ENCODE assay signal across 8 mouse cellular contexts in the genomic region with DNA sequence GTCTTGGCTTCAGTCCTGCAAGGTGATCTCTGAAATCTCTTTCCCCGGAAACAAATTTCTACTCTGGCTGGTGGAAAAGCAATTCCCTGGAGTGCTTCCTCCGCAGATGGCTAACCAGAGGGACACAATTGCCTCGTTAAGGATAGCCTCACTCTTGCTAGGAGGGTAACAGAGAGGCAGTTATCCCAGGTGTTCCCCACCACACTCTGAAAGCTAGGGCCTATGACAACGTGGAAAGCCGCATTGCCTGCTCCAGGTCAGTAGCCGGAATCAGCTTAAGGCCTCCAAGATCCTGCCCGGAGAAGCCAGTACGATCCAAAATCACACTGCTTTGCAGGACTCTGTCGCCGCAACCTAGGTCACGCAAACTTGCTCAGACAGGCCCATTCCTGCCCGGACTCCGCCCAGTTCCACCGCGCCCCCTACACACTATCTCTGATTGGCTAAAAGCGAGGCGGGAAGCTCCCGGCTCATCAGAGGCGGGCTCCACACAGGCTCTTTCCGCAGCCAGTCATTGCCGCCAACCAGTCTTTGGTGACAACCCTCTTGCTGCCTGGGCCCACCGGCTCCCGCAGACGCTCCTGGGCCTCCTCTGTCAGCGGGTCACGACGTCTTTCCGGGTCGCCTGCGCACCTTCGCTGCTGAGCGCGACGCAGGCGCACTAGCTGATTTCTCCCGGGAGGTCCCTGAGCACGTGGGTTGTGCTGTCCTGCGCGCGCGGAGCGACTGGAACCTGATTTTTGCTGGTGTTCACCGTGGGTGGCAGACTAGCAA. TPM values are rescaled to one million over a fixed set of nuclear protein-coding genes. Genes with fewer than 3 reads are reported as not detected.
A peak's percentile ranks its signal among the peaks of the same experiment; 100 is the strongest.
DNase-seq lines count a peak whose midpoint lies in the region; ATAC-seq and TF ChIP-seq lines count a peak whose summit lies in the region.

A gene (plus strand): TSS at position 574 of the 774 bp plus-strand sequence.

- TF ChIP-seq EP300 in CH12.LX (IDR thresholded peaks at IDR 0.05; ENCODE audit: low read length), result no peak

- dilution Hi-C loops in CH12.LX (cut with MboI; ENCODE audit: extremely low pct_ligation_motif_present, extremely low pct_unique_long_range_greater_than_20kb, low sequenced_read_pairs), result no loop called here

- H3K4me2 ChIP-seq in CH12.LX (ENCODE audit: insufficient read depth, low read depth, poor library complexity, severe bottlenecking), result peak within 1 kb of the TSS; percentile 97
- peak within 1 kb of the TSS; percentile 92 for H3K4me2 ChIP-seq in forebrain, embryonic 11.5 days (ENCODE audit: low read depth, low read length, severe bottlenecking)
- peak within 1 kb of the TSS; percentile 91 for H3K4me2 ChIP-seq in heart, embryonic 16.5 days (ENCODE audit: low read depth, low read length)
- H3K4me2 ChIP-seq in liver, embryonic 15.5 days, result peak within 1 kb of the TSS; percentile 100
- peak within 1 kb of the TSS; percentile 93 for H3K4me2 ChIP-seq in neural tube, embryonic 12.5 days (replicated peaks)

- in situ Hi-C loops in CH12.LX (cut with MboI; ENCODE audit: low pct_ligation_motif_present, low pct_unique_long_range_greater_than_20kb, low sequenced_read_pairs), result no loop called here

- H3K4me1 ChIP-seq in CH12.LX (ENCODE audit: control insufficient read depth in 1 of 2, insufficient read depth in 2 of 2), result peaks cover 9 to 30% of the 10 kb centered on the region in 2 experiments
- H3K4me1 ChIP-seq in forebrain, embryonic 11.5 days (replicated peaks; ENCODE audit: control insufficient read depth, insufficient read depth, low read length), result no peaks in the 10 kb centered on the region
- peaks cover 10% of the 10 kb centered on the region for H3K4me1 ChIP-seq in heart, embryonic 16.5 days (ENCODE audit: control insufficient read depth, insufficient read depth, low read length)
- peaks cover 39% of the 10 kb centered on the region for H3K4me1 ChIP-seq in liver, embryonic 15.5 days (replicated peaks)
- peaks cover 11% of the 10 kb centered on the region; the same call in 1 of the 2 replicates for H3K4me1 ChIP-seq in neural tube, embryonic 12.5 days

- no peaks in the 10 kb centered on the region for H3K27me3 ChIP-seq in CH12.LX (replicated peaks)
- H3K27me3 ChIP-seq in forebrain, embryonic 11.5 days (ENCODE audit: control insufficient read depth, insufficient read depth, low read length), result no peaks in the 10 kb centered on the region
- no peaks in the 10 kb centered on the region for H3K27me3 ChIP-seq in heart, embryonic 16.5 days (ENCODE audit: control insufficient read depth, insufficient read depth, low read length)
- H3K27me3 ChIP-seq in liver, embryonic 15.5 days, result no peaks in the 10 kb centered on the region
- 0 out of 2 replicates have a peak, but pooled peaks cover 4% of the 10 kb centered on the region for H3K27me3 ChIP-seq in neural tube, embryonic 12.5 days (replicated peaks)

- peaks cover 40% of the 10 kb centered on the region for H3K79me2 ChIP-seq in CH12.LX (replicated peaks; ENCODE audit: control insufficient read depth, extremely low read depth, insufficient read depth, poor library complexity, severe bottlenecking)

- 2% methylated on average over 43 of the region's 43 CpGs for WGBS in forebrain, embryonic 11.5 days
- WGBS in heart, embryonic 16.5 days, result 1% methylated on average over 43 of the region's 43 CpGs
- 2% methylated on average over 43 of the region's 43 CpGs for WGBS in liver, embryonic 15.5 days (ENCODE audit: insufficient replicate concordance)
- 2% methylated on average over 43 of the region's 43 CpGs for WGBS in neural tube, embryonic 12.5 days

- peak; percentile 99 for ATAC-seq in forebrain, embryonic 11.5 days (replicated peaks; ENCODE audit: low FRiP score)
- peak; percentile 99 for ATAC-seq in heart, embryonic 16.5 days (replicated peaks; ENCODE audit: extremely low read depth, insufficient read depth, low FRiP score)
- ATAC-seq in liver, embryonic 15.5 days (ENCODE audit: insufficient read depth), result peak; percentile 97
- peak; percentile 98 for ATAC-seq in neural tube, embryonic 12.5 days (ENCODE audit: low FRiP score, low read depth)

- H3K4me3 ChIP-seq in CH12.LX (replicated peaks in 1 of 3; ENCODE audit: low read depth in 2 of 3, low read length in 2 of 3, poor library complexity in 1 of 3), result peak within 1 kb of the TSS; percentile 88 to 96 (median 92)
- H3K4me3 ChIP-seq in forebrain, embryonic 11.5 days (ENCODE audit: low read depth, low read length), result peak within 1 kb of the TSS; percentile 50
- H3K4me3 ChIP-seq in heart, embryonic 16.5 days (ENCODE audit: low read length), result peak within 1 kb of the TSS; percentile 73
- H3K4me3 ChIP-seq in liver, embryonic 15.5 days (replicated peaks), result peak within 1 kb of the TSS; percentile 69
- peak within 1 kb of the TSS; percentile 53 for H3K4me3 ChIP-seq in neural tube, embryonic 12.5 days

- peak; percentile 97 for DNase-seq in CH12.LX (ENCODE audit: extremely low read depth)
- DNase-seq in c-Kit-positive CD71-positive TER-119-negative erythroid progenitor cells, embryonic 14.5 days (ENCODE audit: low read depth), result peak; percentile 91
- peak; percentile 95 for DNase-seq in forebrain, embryonic 11.5 days (ENCODE audit: low spot score)
- DNase-seq in kidney, postnatal 36 days, result peak; percentile 96 to 98
- DNase-seq in telencephalon, adult 2 months (ENCODE audit: low read depth, low spot score), result peak; percentile 97

- TF ChIP-seq CTCF in CH12.LX (conservative IDR thresholded peaks at IDR 0.05 in 1 of 2, IDR thresholded peaks at IDR 0.05 in 1 of 2; ENCODE audit: low read depth in 2 of 2, low read length in 2 of 2), result no peak

- TF ChIP-seq RAD21 in CH12.LX (IDR thresholded peaks at IDR 0.05; ENCODE audit: low read depth, low read length), result no peak

- peak within 1 kb of the TSS; percentile 35 for H3K27ac ChIP-seq in CH12.LX (ENCODE audit: insufficient read depth, low read depth)
- H3K27ac ChIP-seq in forebrain, embryonic 11.5 days (ENCODE audit: low read depth, low read length), result 0 out of 2 replicates have a peak within 1 kb of the TSS, but pooled peaks have one; percentile 20
- peak within 1 kb of the TSS; percentile 84 for H3K27ac ChIP-seq in heart, embryonic 16.5 days (ENCODE audit: low read length)
- H3K27ac ChIP-seq in liver, embryonic 15.5 days (replicated peaks), result peak within 1 kb of the TSS; percentile 81
- H3K27ac ChIP-seq in neural tube, embryonic 12.5 days, result 0 out of 2 replicates have a peak within 1 kb of the TSS, but pooled peaks have one; percentile 26

- peak within 1 kb of the TSS; percentile 66 for H3K9ac ChIP-seq in CH12.LX (ENCODE audit: insufficient read depth, low read depth)
- H3K9ac ChIP-seq in forebrain, embryonic 11.5 days (ENCODE audit: low read length), result peak within 1 kb of the TSS; percentile 64
- H3K9ac ChIP-seq in heart, embryonic 16.5 days (ENCODE audit: low read length), result peak within 1 kb of the TSS; percentile 79
- peak within 1 kb of the TSS; percentile 70 for H3K9ac ChIP-seq in liver, embryonic 15.5 days
- peak within 1 kb of the TSS; percentile 67 for H3K9ac ChIP-seq in neural tube, embryonic 12.5 days

- TF ChIP-seq POLR2A in CH12.LX (IDR thresholded peaks at IDR 0.05; ENCODE audit: low read depth, low read length), result peak; percentile 90

- peaks cover 0 to 6% of the 10 kb centered on the region in 2 experiments for H3K36me3 ChIP-seq in CH12.LX (replicated peaks in 1 of 2; ENCODE audit: control insufficient read depth in 1 of 2, insufficient read depth in 1 of 2, low read length in 1 of 2)
- H3K36me3 ChIP-seq in forebrain, embryonic 11.5 days (ENCODE audit: control insufficient read depth, insufficient read depth, low read length), result no peaks in the 10 kb centered on the region
- H3K36me3 ChIP-seq in heart, embryonic 16.5 days (ENCODE audit: control insufficient read depth, insufficient read depth), result no peaks in the 10 kb centered on the region
- no peaks in the 10 kb centered on the region for H3K36me3 ChIP-seq in liver, embryonic 15.5 days (replicated peaks)
- H3K36me3 ChIP-seq in neural tube, embryonic 12.5 days, result no peaks in the 10 kb centered on the region

- H3K9me3 ChIP-seq in CH12.LX (replicated peaks; ENCODE audit: low read length), result no peaks in the 10 kb centered on the region
- no peaks in the 10 kb centered on the region for H3K9me3 ChIP-seq in forebrain, embryonic 11.5 days (ENCODE audit: control insufficient read depth, low read length)
- H3K9me3 ChIP-seq in heart, embryonic 16.5 days (replicated peaks; ENCODE audit: control insufficient read depth, low read length), result no peaks in the 10 kb centered on the region
- no peaks in the 10 kb centered on the region for H3K9me3 ChIP-seq in liver, embryonic 15.5 days (replicated peaks)
- no peaks in the 10 kb centered on the region for H3K9me3 ChIP-seq in neural tube, embryonic 12.5 days

TF ChIP-seq in CH12.LX, 34 proteins besides CTCF, POLR2A, EP300 and RAD21 (continues in another document):
- no peak; the same call in 1 of the 2 replicates for TF ChIP-seq UBTF (IDR thresholded peaks at IDR 0.05; ENCODE audit: low read depth, low read length)
- TF ChIP-seq TCF12 (IDR thresholded peaks at IDR 0.05; ENCODE audit: low read depth, low read length), result no peak
- peak; percentile 54; the same call in 1 of the 2 replicates for TF ChIP-seq KAT2A (IDR thresholded peaks at IDR 0.05; ENCODE audit: insufficient replicate concordance, low read length)
- TF ChIP-seq MEF2A (IDR thresholded peaks at IDR 0.05; ENCODE audit: borderline replicate concordance, low read depth, low read length), result peak; percentile 36; the same call in 1 of the 2 replicates
- TF ChIP-seq ELF1 (IDR thresholded peaks at IDR 0.05; ENCODE audit: low read depth, low read length), result peak; percentile 87
- no peak for TF ChIP-seq JUN (IDR thresholded peaks at IDR 0.05; ENCODE audit: insufficient read depth, low read depth, low read length)
- peak; percentile 99 for TF ChIP-seq MXI1 (IDR thresholded peaks at IDR 0.05; ENCODE audit: low read depth, low read length)
- TF ChIP-seq CHD2 (IDR thresholded peaks at IDR 0.05; ENCODE audit: low read length), result peak; percentile 73; the same call in 1 of the 2 replicates
- TF ChIP-seq ZMIZ1 (IDR thresholded peaks at IDR 0.05; ENCODE audit: low read depth, low read length), result no peak
- TF ChIP-seq ZNF384 (IDR thresholded peaks at IDR 0.05; ENCODE audit: low read depth, low read length), result no peak
- no peak for TF ChIP-seq RCOR1 (conservative IDR thresholded peaks at IDR 0.05; ENCODE audit: low read depth, low read length)
- TF ChIP-seq IRF4 (IDR thresholded peaks at IDR 0.05; ENCODE audit: low read depth, low read length), result peak; percentile 39; the same call in 1 of the 2 replicates
- peak; percentile 41 for TF ChIP-seq USF2 (conservative IDR thresholded peaks at IDR 0.05; ENCODE audit: low read depth, low read length)

RNA-seq across cellular contexts. Expression of the gene that starts here (rescaled TPM):
- total RNA-seq in CH12.LX (2012; rRNA removed) (110 and 144 TPM in 2 replicates), CH12.LX (2014; rRNA removed) (112 and 126 TPM in 2 replicates)
- 133 and 140 TPM in 2 replicates for polyA plus RNA-seq in CH12.LX (2012; ENCODE audit: insufficient read length, low read depth)
- polyA plus RNA-seq in forebrain, embryonic 11.5 days (2014; fragmentation: Nextera tagmentation; extraction: Ambion mirVana), result 80.2 and 80.8 TPM in 2 replicates
- 45.8 and 47.4 TPM in 2 replicates for polyA plus RNA-seq in heart, embryonic 16.5 days (2015; fragmentation: Nextera tagmentation; extraction: Ambion mirVana)
- polyA plus RNA-seq in liver, embryonic 15.5 days (2015; fragmentation: Nextera tagmentation; extraction: Ambion mirVana), result 94.7 and 101 TPM in 2 replicates
- polyA plus RNA-seq in neural tube, embryonic 12.5 days (2016; fragmentation: Nextera tagmentation; extraction: Ambion mirVana), result 39.9 and 40.2 TPM in 2 replicates

Comparison
In these comparisons a context has a peak if more than half of its experiments do, and no peak if none do; other contexts are left out.
1. Peak in every context shown above with its lines: DNase-seq, ATAC-seq, H3K4me3 ChIP-seq and H3K27ac ChIP-seq.
2. H3K27ac ChIP-seq: peak in every context shown above with its lines; median percentile 84 in heart, embryonic 16.5 days; 81 in liver, embryonic 15.5 days; 35 in CH12.LX; 26 in neural tube, embryonic 12.5 days; 20 in forebrain, embryonic 11.5 days.